Mouse (Mus musculus) small intestine, adult 2 months (tissue): Measurements from ENCODE around the gene Atxn2. TPM values are rescaled to one million over a fixed set of nuclear protein-coding genes. Genes with fewer than 3 reads are reported as not detected.

Experiments used
- H3K27ac ChIP-seq: fragments of 200-500 bp; 2 replicates; pipeline ENCODE4 v1.5.1; 2012; ENCODE audit warnings: low read depth, low read length, control low read depth, inconsistent platforms; ENCODE audit not compliant: insufficient read depth
- H3K27me3 ChIP-seq: fragments of 200-500 bp; 2 replicates; pipeline ENCODE4 v1.6.1; 2012; ENCODE audit warnings: mild to moderate bottlenecking, moderate library complexity, low read length, inconsistent platforms; ENCODE audit not compliant: control insufficient read depth, insufficient read depth
- H3K36me3 ChIP-seq: fragments of 200-500 bp; 2 replicates; pipeline ENCODE4 v1.6.1; 2012; ENCODE audit warnings: mild to moderate bottlenecking, low read length, control low read depth, inconsistent platforms; ENCODE audit not compliant: control insufficient read depth, insufficient read depth
- H3K4me1 ChIP-seq: fragments of 200-500 bp; 2 replicates; pipeline ENCODE4 v1.6.1; 2012; ENCODE audit warnings: low read length, inconsistent platforms, mixed read lengths; ENCODE audit not compliant: control insufficient read depth, insufficient read depth, insufficient read length
- H3K4me3 ChIP-seq: fragments of 200-500 bp; 2 replicates; pipeline ENCODE4 v1.5.1; 2012; ENCODE audit warnings: low read depth, mild to moderate bottlenecking, control low read depth, inconsistent platforms, low read length, moderate library complexity
- CTCF ChIP-seq: fragments of 200-500 bp; IDR thresholded peaks from 2 replicates; pipeline ENCODE4 v1.5.1; 2012; ENCODE audit warnings: low read depth, mild to moderate bottlenecking, control low read depth, inconsistent platforms, low read length, moderate library complexity, mixed read lengths; ENCODE audit not compliant: insufficient replicate concordance, insufficient read length; ENCODE audit errors: extremely low read depth
- POLR2A ChIP-seq: fragments of 200-500 bp; IDR thresholded peaks from 2 replicates; pipeline ENCODE4 v1.6.1; 2012; ENCODE audit warnings: low read depth, mild to moderate bottlenecking, control low read depth, inconsistent platforms, low read length, moderate library complexity
- WGBS: fragments of 180-500 bp; shearing (Covaris S2); methylation state at CpG from one replicate; pipeline ENCODE4 v1.1.7; 2018; 5-methylcytosine and 5-hydroxymethylcytosine counted together
- polyA plus RNA-seq: library from polyadenylated mRNA; depleted of rRNA; stranded (reverse); fragments of >200 nt; gene quantifications from 2 replicates; pipeline ENCODE4 v1.2.3, GENCODE M21; 2012; rRNA removed

The Atxn2 gene
- polyA plus RNA-seq, 1 experiment, result 108 TPM

GRCm38 (mm10) chr5:121858427-121858826 is 147.3 kb downstream of the Atxn2 start:
- no peaks in the 10 kb centered on the region for H3K27me3 ChIP-seq
- peak overlapping the region; percentile 44; the same call in 1 of the 2 replicates for H3K27ac ChIP-seq
- WGBS, result 29% methylated on average over 12 of the region's 12 CpGs
- TF ChIP-seq CTCF, result no peak
- H3K4me1 ChIP-seq, result peaks cover 56% of the 10 kb centered on the region
- H3K4me3 ChIP-seq, result peak overlapping the region; percentile 31
- H3K36me3 ChIP-seq, result peaks cover 9% of the 10 kb centered on the region

GRCm38 (mm10) chr5:121861964-121862363 is 150.8 kb downstream of the Atxn2 start:
- H3K27ac ChIP-seq, result peak overlapping the region; percentile 50; the same call in 1 of the 2 replicates
- H3K27me3 ChIP-seq, result no peaks in the 10 kb centered on the region
- no peak for TF ChIP-seq CTCF
- no peak for TF ChIP-seq POLR2A
- 24% methylated on average over 5 of the region's 5 CpGs for WGBS
- H3K4me1 ChIP-seq, result peaks cover 27% of the 10 kb centered on the region
- H3K36me3 ChIP-seq, result no peaks in the 10 kb centered on the region
- H3K4me3 ChIP-seq, result no peak overlapping the region; the same call in 1 of the 2 replicates

GRCm38 (mm10) chr5:121864330-121864729 is 153.2 kb downstream of the Atxn2 start:
- Histone ChIP-seq H3K27ac (no peak overlapping the region), H3K36me3 (no peaks in the 10 kb centered on the region), H3K27me3 (no peaks in the 10 kb centered on the region), H3K4me3 (no peak overlapping the region), H3K4me1 (peaks cover 17% of the 10 kb centered on the region)
- WGBS, result 25% methylated on average over 11 of the region's 11 CpGs
- TF ChIP-seq POLR2A (no peak), CTCF (no peak)

Other genes with a start within 250 kb of the Atxn2 start
- gene Adam1b, start 207.9 kb upstream of the Atxn2 start, polyA plus RNA-seq, result not detected in 2 replicates
- 1.9 and 3.7 TPM in 2 replicates for gene Adam1a, start 165.9 kb upstream of the Atxn2 start, polyA plus RNA-seq
- gene Gm42878, start 165.9 kb upstream of the Atxn2 start, polyA plus RNA-seq, result not detected in 2 replicates
- gene Mapkapk5, start 165.4 kb upstream of the Atxn2 start, polyA plus RNA-seq, result 20.4 and 36.5 TPM in 2 replicates
- gene Aldh2, start 117.5 kb upstream of the Atxn2 start, polyA plus RNA-seq, result 308 and 324 TPM in 2 replicates
- 4.4 and 6.7 TPM in 2 replicates for gene Acad12, start 92.4 kb upstream of the Atxn2 start, polyA plus RNA-seq
- 3.4 and 4.1 TPM in 2 replicates for gene Acad10, start 50.8 kb upstream of the Atxn2 start, polyA plus RNA-seq
- gene Brap, start 50.8 kb upstream of the Atxn2 start, polyA plus RNA-seq, result 8.4 and 17.4 TPM in 2 replicates
- gene Sh2b3, start 126.3 kb downstream of the Atxn2 start, polyA plus RNA-seq, result 62.5 and 88.1 TPM in 2 replicates
- gene Pheta1, start 137.6 kb downstream of the Atxn2 start, polyA plus RNA-seq, result 98.0 and 283 TPM in 2 replicates